22 mouse cellular contexts compared by ENCODE assay signal in the genomic region with DNA sequence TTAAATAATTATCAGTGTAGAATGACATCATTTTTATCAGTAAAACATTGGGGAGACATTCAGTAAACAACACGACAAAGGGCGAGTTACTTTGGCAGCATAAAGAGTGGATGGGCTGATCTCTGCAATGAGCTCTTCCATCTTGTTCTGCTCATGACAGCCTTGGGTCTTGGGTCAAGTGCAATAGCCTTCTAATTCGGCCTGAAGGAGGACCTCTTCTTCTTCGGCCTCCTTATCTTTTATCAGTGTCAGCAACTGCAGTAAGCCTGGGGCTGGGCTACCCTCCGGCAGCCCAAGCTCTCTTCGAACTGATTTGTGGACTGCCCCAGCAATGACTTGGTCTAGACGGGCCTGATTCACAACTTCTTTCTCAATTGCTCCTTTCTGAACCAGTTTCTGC. TPM values are rescaled to one million over a fixed set of nuclear protein-coding genes. Genes with fewer than 3 reads are reported as not detected.
DNase-seq lines count a peak whose midpoint lies in the region; ATAC-seq and TF ChIP-seq lines count a peak whose summit lies in the region.
"Had no signal": no experiment of that assay in that cellular context is flagged by ENCODE, and none has a peak within 500 bp of the region (broad histone marks: within the 10 kb centered on the region; RNA-seq: fewer than 3 reads in every experiment).

No protein-coding gene starts in this region.

- no peak overlapping the region for H3K27ac ChIP-seq in heart, embryonic 13.5 days (replicated peaks)
- H3K27ac ChIP-seq in midbrain, embryonic 10.5 days (replicated peaks), result no peak overlapping the region
- no peak overlapping the region for H3K27ac ChIP-seq in midbrain, postnatal 0 days (ENCODE audit: low read depth, low read length)
- no peak overlapping the region for H3K27ac ChIP-seq in liver, embryonic 15.5 days (replicated peaks)
- no peak overlapping the region for H3K27ac ChIP-seq in neural tube, embryonic 14.5 days (ENCODE audit: low read depth, low read length)
- H3K27ac ChIP-seq: heart, embryonic 15.5 days; kidney, embryonic 15.5 days; stomach, embryonic 15.5 days had no signal

- ATAC-seq in heart, embryonic 13.5 days (ENCODE audit: extremely low read depth, insufficient number of reproducible peaks, low FRiP score, low TSS enrichment), result no peak
- ATAC-seq in midbrain, postnatal 0 days (ENCODE audit: low FRiP score), result no peak
- no peak for ATAC-seq in liver, embryonic 15.5 days (ENCODE audit: insufficient read depth)
- ATAC-seq in neural tube, embryonic 14.5 days (ENCODE audit: low read depth), result no peak
- ATAC-seq: inflammation-experienced regulatory T-cells, adult 6 months had no signal

- H3K4me2 ChIP-seq in heart, embryonic 13.5 days, result no peak overlapping the region
- no peak overlapping the region for H3K4me2 ChIP-seq in midbrain, postnatal 0 days (ENCODE audit: low read depth, low read length, poor library complexity, severe bottlenecking)
- peak overlapping the region; percentile 78; the same call in 1 of the 2 replicates for H3K4me2 ChIP-seq in liver, embryonic 15.5 days
- peak overlapping the region; percentile 88 for H3K4me2 ChIP-seq in neural tube, embryonic 14.5 days (ENCODE audit: low read depth, low read length)

- 56% methylated on average over 7 of the region's 7 CpGs for WGBS in heart, embryonic 13.5 days
- WGBS in midbrain, embryonic 10.5 days, result 92% methylated on average over 7 of the region's 7 CpGs
- WGBS in midbrain, postnatal 0 days, result 92% methylated on average over 7 of the region's 7 CpGs
- 45% methylated on average over 7 of the region's 7 CpGs for WGBS in liver, embryonic 15.5 days (ENCODE audit: insufficient replicate concordance)
- 88% methylated on average over 7 of the region's 7 CpGs for WGBS in neural tube, embryonic 14.5 days

- TF ChIP-seq CTCF in midbrain, postnatal 0 days (IDR thresholded peaks at IDR 0.05), result no peak

- H3K36me3 ChIP-seq in heart, embryonic 13.5 days, result peaks cover 9% of the 10 kb centered on the region; the same call in 1 of the 2 replicates
- H3K36me3 ChIP-seq in midbrain, embryonic 10.5 days, result peaks cover 8% of the 10 kb centered on the region
- H3K36me3 ChIP-seq in midbrain, postnatal 0 days (ENCODE audit: insufficient read depth, low read length), result 0 out of 2 replicates have a peak, but pooled peaks cover 3% of the 10 kb centered on the region
- H3K36me3 ChIP-seq in liver, embryonic 15.5 days (replicated peaks), result 0 out of 2 replicates have a peak, but pooled peaks cover 11% of the 10 kb centered on the region
- 0 out of 2 replicates have a peak, but pooled peaks cover 4% of the 10 kb centered on the region for H3K36me3 ChIP-seq in neural tube, embryonic 14.5 days (ENCODE audit: control insufficient read depth, insufficient read depth, low read length)
- H3K36me3 ChIP-seq: stomach, embryonic 15.5 days had no signal

- DNase-seq in heart, adult 8-10 months (ENCODE audit: low spot score), result no peak
- no peak for DNase-seq in midbrain, embryonic 10.5 days (ENCODE audit: low spot score)
- DNase-seq in midbrain, postnatal 0 days (ENCODE audit: low spot score), result no peak
- DNase-seq in thymus, postnatal 10 days (ENCODE audit: low spot score in 2 of 2), result no peak
- no peak for DNase-seq in lung, postnatal 36 days
- DNase-seq: adrenal gland, postnatal 10 days; cerebellum, adult 18-20 months; lung, postnatal 14 days; right cerebral cortex, adult 18-20 months; spleen, adult 18-20 months; thymus, postnatal 25 days had no signal

- 0 out of 2 replicates have a peak overlapping the region, but pooled peaks have one; percentile 14 for H3K9ac ChIP-seq in heart, embryonic 13.5 days
- no peak overlapping the region for H3K9ac ChIP-seq in midbrain, postnatal 0 days (replicated peaks; ENCODE audit: low read length, poor library complexity, severe bottlenecking)
- no peak overlapping the region for H3K9ac ChIP-seq in liver, embryonic 15.5 days
- no peak overlapping the region for H3K9ac ChIP-seq in neural tube, embryonic 14.5 days (replicated peaks; ENCODE audit: low read depth, low read length)
- H3K9ac ChIP-seq: stomach, embryonic 15.5 days had no signal

- no peaks in the 10 kb centered on the region for H3K9me3 ChIP-seq in heart, embryonic 13.5 days
- no peaks in the 10 kb centered on the region for H3K9me3 ChIP-seq in midbrain, embryonic 10.5 days (replicated peaks)
- H3K9me3 ChIP-seq in midbrain, postnatal 0 days (ENCODE audit: low read length), result no peaks in the 10 kb centered on the region
- H3K9me3 ChIP-seq in liver, embryonic 15.5 days (replicated peaks), result no peaks in the 10 kb centered on the region
- no peaks in the 10 kb centered on the region for H3K9me3 ChIP-seq in neural tube, embryonic 14.5 days (ENCODE audit: control insufficient read depth, low read length)
- H3K9me3 ChIP-seq: heart, embryonic 15.5 days; kidney, embryonic 15.5 days; stomach, embryonic 15.5 days had no signal

- peaks cover 30% of the 10 kb centered on the region for H3K4me1 ChIP-seq in heart, embryonic 13.5 days
- H3K4me1 ChIP-seq in midbrain, embryonic 10.5 days, result peaks cover 32% of the 10 kb centered on the region
- H3K4me1 ChIP-seq in midbrain, postnatal 0 days (ENCODE audit: insufficient read depth, low read length), result peaks cover 6% of the 10 kb centered on the region; the same call in 1 of the 2 replicates
- H3K4me1 ChIP-seq in liver, embryonic 15.5 days (replicated peaks), result peaks cover 31% of the 10 kb centered on the region
- H3K4me1 ChIP-seq in neural tube, embryonic 14.5 days (ENCODE audit: control insufficient read depth, insufficient read depth, low read length), result peaks cover 22% of the 10 kb centered on the region

- peak overlapping the region; percentile 71; the same call in 1 of the 2 replicates for H3K4me3 ChIP-seq in heart, embryonic 13.5 days
- H3K4me3 ChIP-seq in midbrain, embryonic 10.5 days, result peak overlapping the region; percentile 92; the same call in 1 of the 2 replicates
- no peak overlapping the region for H3K4me3 ChIP-seq in midbrain, postnatal 0 days (ENCODE audit: low read depth, low read length)
- no peak overlapping the region for H3K4me3 ChIP-seq in liver, embryonic 15.5 days (replicated peaks)
- peak overlapping the region; percentile 60; the same call in 1 of the 2 replicates for H3K4me3 ChIP-seq in neural tube, embryonic 14.5 days (ENCODE audit: low read depth, low read length)

- H3K27me3 ChIP-seq in heart, embryonic 13.5 days (replicated peaks), result no peaks in the 10 kb centered on the region
- no peaks in the 10 kb centered on the region for H3K27me3 ChIP-seq in midbrain, embryonic 10.5 days (ENCODE audit: low read depth, poor library complexity, severe bottlenecking)
- no peaks in the 10 kb centered on the region for H3K27me3 ChIP-seq in midbrain, postnatal 0 days (ENCODE audit: insufficient read depth, low read length)
- H3K27me3 ChIP-seq in liver, embryonic 15.5 days, result no peaks in the 10 kb centered on the region
- H3K27me3 ChIP-seq in neural tube, embryonic 14.5 days (ENCODE audit: control insufficient read depth, insufficient read depth, low read length), result no peaks in the 10 kb centered on the region
- H3K27me3 ChIP-seq: heart, embryonic 15.5 days; kidney, embryonic 15.5 days; stomach, embryonic 15.5 days had no signal

RNA-seq across cellular contexts. Expression of gene Moap1, which starts 1.4 kb away (rescaled TPM):
- 17.9 and 18.3 TPM in 2 replicates for polyA plus RNA-seq in heart, embryonic 13.5 days (2015; fragmentation: Nextera tagmentation; extraction: Ambion mirVana)
- 1 to 10 TPM; 5.9 to 7.3 (median 6.6) TPM for total RNA-seq in heart, adult 8-10 months (2022)
- polyA plus RNA-seq in midbrain, embryonic 10.5 days (2016; fragmentation: Nextera tagmentation; extraction: Ambion mirVana), result 38.4 and 44.6 TPM in 2 replicates
- 20.9 and 26.5 TPM in 2 replicates for total RNA-seq in midbrain, postnatal 0 days (2014; rRNA removed)
- polyA plus RNA-seq in midbrain, postnatal 0 days (2015; fragmentation: Nextera tagmentation; extraction: Ambion mirVana), result 71.8 and 84.8 TPM in 2 replicates
- 7.6 and 8.4 TPM in 2 replicates for polyA plus RNA-seq in liver, embryonic 15.5 days (2015; fragmentation: Nextera tagmentation; extraction: Ambion mirVana)
- 68.8 and 81.1 TPM in 2 replicates for polyA plus RNA-seq in neural tube, embryonic 14.5 days (2014; fragmentation: Nextera tagmentation; extraction: Ambion mirVana)

RNA-seq across cellular contexts. Expression of gene Tmem251, which starts 1.5 kb away (rescaled TPM):
- polyA plus RNA-seq in heart, embryonic 13.5 days (2015; fragmentation: Nextera tagmentation; extraction: Ambion mirVana), result 6.8 and 7.5 TPM in 2 replicates
- 1 to 10 TPM; 3.5 to 4.7 (median 4.4) TPM for total RNA-seq in heart, adult 8-10 months (2022)
- 13.2 and 14.0 TPM in 2 replicates for polyA plus RNA-seq in midbrain, embryonic 10.5 days (2016; fragmentation: Nextera tagmentation; extraction: Ambion mirVana)
- 5.9 and 6.2 TPM in 2 replicates for total RNA-seq in midbrain, postnatal 0 days (2014; rRNA removed)
- 11.9 and 12.3 TPM in 2 replicates for polyA plus RNA-seq in midbrain, postnatal 0 days (2015; fragmentation: Nextera tagmentation; extraction: Ambion mirVana)
- polyA plus RNA-seq in liver, embryonic 15.5 days (2015; fragmentation: Nextera tagmentation; extraction: Ambion mirVana), result 5.6 and 5.7 TPM in 2 replicates
- polyA plus RNA-seq in neural tube, embryonic 14.5 days (2014; fragmentation: Nextera tagmentation; extraction: Ambion mirVana), result 12.4 and 12.6 TPM in 2 replicates

RNA-seq across cellular contexts. Expression of gene Gm28051, which starts 15.5 kb away (rescaled TPM):
- not detected in 2 replicates for polyA plus RNA-seq in heart, embryonic 13.5 days (2015; fragmentation: Nextera tagmentation; extraction: Ambion mirVana)
- not detected for total RNA-seq in heart, adult 8-10 months (2022)
- polyA plus RNA-seq in midbrain, embryonic 10.5 days (2016; fragmentation: Nextera tagmentation; extraction: Ambion mirVana), result not detected in 2 replicates
- total RNA-seq in midbrain, postnatal 0 days (2014; rRNA removed), result 0.93 TPM in 1 of 2 replicates, not detected in the other
- not detected in 2 replicates for polyA plus RNA-seq in midbrain, postnatal 0 days (2015; fragmentation: Nextera tagmentation; extraction: Ambion mirVana)
- not detected in 2 replicates for polyA plus RNA-seq in liver, embryonic 15.5 days (2015; fragmentation: Nextera tagmentation; extraction: Ambion mirVana)
- not detected in 2 replicates for polyA plus RNA-seq in neural tube, embryonic 14.5 days (2014; fragmentation: Nextera tagmentation; extraction: Ambion mirVana)
- total RNA-seq: adrenal gland, postnatal 10 days; gastrocnemius, postnatal 4 days; layer of hippocampus, adult 18-20 months; left cerebral cortex, postnatal 10 days; liver, adult 2 months had no signal
- polyA plus RNA-seq: heart, embryonic 15.5 days; inflammation-experienced regulatory T-cells, adult 6 months; kidney, embryonic 15.5 days; liver, adult 2 months; stomach, embryonic 15.5 days had no signal

RNA-seq across cellular contexts. Expression of gene Gon7, which starts 15.5 kb away (rescaled TPM):
- 20.7 and 26.6 TPM in 2 replicates for polyA plus RNA-seq in heart, embryonic 13.5 days (2015; fragmentation: Nextera tagmentation; extraction: Ambion mirVana)
- 10 to 100 TPM in 3 of 4 experiments, 1 to 10 TPM in 1; 9.4 to 14.2 (median 10.9) TPM for total RNA-seq in heart, adult 8-10 months (2022)
- polyA plus RNA-seq in midbrain, embryonic 10.5 days (2016; fragmentation: Nextera tagmentation; extraction: Ambion mirVana), result 50.3 and 52.7 TPM in 2 replicates
- total RNA-seq in midbrain, postnatal 0 days (2014; rRNA removed), result 14.4 and 21.0 TPM in 2 replicates
- polyA plus RNA-seq in midbrain, postnatal 0 days (2015; fragmentation: Nextera tagmentation; extraction: Ambion mirVana), result 30.9 and 39.1 TPM in 2 replicates
- 12.7 and 12.8 TPM in 2 replicates for polyA plus RNA-seq in liver, embryonic 15.5 days (2015; fragmentation: Nextera tagmentation; extraction: Ambion mirVana)
- 46.9 and 54.2 TPM in 2 replicates for polyA plus RNA-seq in neural tube, embryonic 14.5 days (2014; fragmentation: Nextera tagmentation; extraction: Ambion mirVana)

RNA-seq across cellular contexts. Expression of gene Ubr7, which starts 15.7 kb away (rescaled TPM):
- 26.5 and 30.3 TPM in 2 replicates for polyA plus RNA-seq in heart, embryonic 13.5 days (2015; fragmentation: Nextera tagmentation; extraction: Ambion mirVana)
- total RNA-seq in heart, adult 8-10 months (2022), result 10 to 100 TPM; 23.1 to 24.9 (median 24.7) TPM
- polyA plus RNA-seq in midbrain, embryonic 10.5 days (2016; fragmentation: Nextera tagmentation; extraction: Ambion mirVana), result 64.4 and 67.1 TPM in 2 replicates
- 45.3 and 51.0 TPM in 2 replicates for total RNA-seq in midbrain, postnatal 0 days (2014; rRNA removed)
- polyA plus RNA-seq in midbrain, postnatal 0 days (2015; fragmentation: Nextera tagmentation; extraction: Ambion mirVana), result 24.4 and 25.6 TPM in 2 replicates
- polyA plus RNA-seq in liver, embryonic 15.5 days (2015; fragmentation: Nextera tagmentation; extraction: Ambion mirVana), result 18.2 and 18.9 TPM in 2 replicates
- polyA plus RNA-seq in neural tube, embryonic 14.5 days (2014; fragmentation: Nextera tagmentation; extraction: Ambion mirVana), result 43.5 and 47.1 TPM in 2 replicates

Comparison
In these comparisons a context has a peak if more than half of its experiments do, and no peak if none do; other contexts are left out.
1. H3K4me3 ChIP-seq: peak in heart, embryonic 13.5 days (single experiment), midbrain, embryonic 10.5 days (single experiment) and neural tube, embryonic 14.5 days (single experiment); none in midbrain, postnatal 0 days (single experiment) and liver, embryonic 15.5 days (single experiment).
2. H3K4me2 ChIP-seq: peak in liver, embryonic 15.5 days (single experiment) and neural tube, embryonic 14.5 days (single experiment); none in heart, embryonic 13.5 days (single experiment) and midbrain, postnatal 0 days (single experiment).